Mouse (Mus musculus): ENCODE measurements around the gene Sec23ip.
A peak's percentile ranks its signal among the peaks of the same experiment; 100 is the strongest.

The Sec23ip gene

GRCm38 (mm10) chr7:128779305-128779704 is 34.6 kb downstream of the Sec23ip start:
- peak; percentile 61 for DNase-seq (ENCODE audit: low read depth, low spot score)

DNA sequence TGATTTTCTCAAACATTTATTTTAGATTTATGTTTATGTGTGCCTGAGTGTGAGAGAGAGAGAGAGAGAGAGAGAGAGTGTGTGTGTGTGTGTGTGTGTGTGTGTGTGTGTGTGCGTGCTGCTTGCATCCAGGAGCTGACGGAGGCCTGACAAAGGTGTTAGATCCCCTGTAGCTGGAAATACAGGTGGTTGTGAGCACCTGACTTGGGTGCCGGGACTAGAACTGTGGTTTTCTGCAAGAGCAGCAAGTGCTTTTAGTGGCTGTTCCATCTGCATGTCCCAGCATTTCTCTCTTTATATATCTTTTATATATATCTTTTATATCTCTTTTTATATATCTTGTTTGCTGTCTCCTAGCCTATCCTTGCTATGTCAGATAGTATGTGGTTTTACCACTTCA is 37.1 kb downstream of the Sec23ip start:
- no peak for DNase-seq (ENCODE audit: low read depth, low spot score)

DNA sequence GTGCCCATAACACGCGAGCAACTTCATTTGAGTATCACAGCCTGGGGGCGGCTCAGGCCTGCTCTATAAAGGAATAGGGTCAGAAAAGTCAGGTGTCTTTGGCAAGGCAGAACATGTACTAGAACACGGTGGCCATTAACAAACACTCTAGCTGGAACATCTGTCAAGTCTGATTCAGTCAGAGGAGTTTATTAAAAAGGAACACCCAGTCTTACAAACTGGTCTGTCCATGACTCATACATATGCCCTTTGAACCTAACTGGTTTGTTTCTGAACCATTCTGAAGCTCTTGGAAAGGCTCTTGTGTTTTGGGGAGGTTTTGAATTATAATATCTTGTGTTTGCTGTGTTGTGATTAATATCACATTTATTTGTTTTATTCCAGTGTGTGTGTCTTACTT is 45.3 kb downstream of the Sec23ip start:
- DNase-seq (ENCODE audit: low read depth, low spot score), result no peak

GRCm38 (mm10) chr7:128793464-128793863 is 48.7 kb downstream of the Sec23ip start:
- DNase-seq (ENCODE audit: low read depth, low spot score), result no peak

GRCm38 (mm10) chr7:128824986-128825563 is 80.3 kb downstream of the Sec23ip start:
- no peak for DNase-seq (ENCODE audit: low read depth, low spot score)

DNA sequence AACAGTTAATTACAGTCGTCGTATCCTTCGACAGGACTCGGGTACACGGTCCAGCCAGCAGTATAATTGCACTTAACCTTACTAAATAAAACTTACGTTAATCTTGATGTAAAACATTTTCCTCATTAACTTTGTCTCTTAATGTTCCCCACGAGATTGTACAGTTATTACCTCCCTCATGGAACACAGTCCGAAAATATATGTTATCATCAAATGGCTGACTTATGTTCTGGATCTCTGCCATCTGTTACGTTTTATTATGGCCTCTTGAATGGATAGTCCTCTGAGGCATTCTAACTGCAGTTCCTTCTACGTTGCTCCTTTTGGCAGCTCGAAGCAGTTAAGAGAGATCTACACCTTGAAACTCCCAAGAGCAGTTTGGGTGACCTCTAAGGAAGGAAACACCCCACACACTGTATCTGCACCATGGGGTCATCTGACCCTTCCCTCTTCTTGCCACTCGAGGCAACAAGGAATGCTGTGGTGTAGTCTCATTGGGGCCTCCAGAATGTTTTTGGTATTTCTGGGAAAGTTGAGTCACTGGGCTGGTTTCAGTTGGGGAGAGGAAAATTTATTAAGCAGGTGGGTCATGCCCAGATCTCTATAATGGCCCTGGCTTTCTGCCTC is 87.8 kb downstream of the Sec23ip start:
- no peak for DNase-seq (ENCODE audit: low read depth, low spot score)

- no peak for DNase-seq (ENCODE audit: low read depth, low spot score)
Measured at GRCm38 (mm10) chr7:128833196-128833595, 88.5 kb downstream of the Sec23ip start.
